Mouse (Mus musculus): ENCODE results near the gene Nelfcd.

The Nelfcd gene

GRCm38 (mm10) chr2:174437697-174437982 lies 22.0 kb downstream of the Nelfcd start:
- DNase-seq (ENCODE audit: low spot score in 2 of 2), result no peak

DNA sequence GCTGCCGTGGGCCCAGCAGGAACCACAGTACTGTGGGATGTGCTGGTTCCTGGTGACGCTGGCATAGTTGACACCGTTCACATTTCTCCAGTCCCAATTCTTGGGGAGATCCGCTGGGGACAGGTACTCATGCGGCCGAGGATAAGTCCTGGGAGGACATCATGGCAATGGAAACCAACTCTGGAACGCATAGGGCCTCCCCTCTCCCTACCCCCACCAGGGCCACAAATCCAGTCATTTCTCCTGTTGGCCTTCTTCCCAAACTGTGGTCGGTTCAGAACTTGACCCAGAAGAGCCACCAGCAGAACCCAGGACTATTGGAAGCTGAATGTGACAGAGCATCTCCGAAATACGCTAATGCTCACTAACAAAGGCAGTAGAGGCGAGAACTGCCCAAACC lies 22.6 kb downstream of the Nelfcd start:
- DNase-seq (ENCODE audit: low spot score in 2 of 2), result no peak

- DNase-seq (ENCODE audit: low spot score in 2 of 2), result peak; percentile 35 to 46
Observed at GRCm38 (mm10) chr2:174438737-174439449, 23.3 kb downstream of the Nelfcd start, which contains the start of gene Ctsz. Ctsz (minus strand) TSS chr2:174439039.

DNA sequence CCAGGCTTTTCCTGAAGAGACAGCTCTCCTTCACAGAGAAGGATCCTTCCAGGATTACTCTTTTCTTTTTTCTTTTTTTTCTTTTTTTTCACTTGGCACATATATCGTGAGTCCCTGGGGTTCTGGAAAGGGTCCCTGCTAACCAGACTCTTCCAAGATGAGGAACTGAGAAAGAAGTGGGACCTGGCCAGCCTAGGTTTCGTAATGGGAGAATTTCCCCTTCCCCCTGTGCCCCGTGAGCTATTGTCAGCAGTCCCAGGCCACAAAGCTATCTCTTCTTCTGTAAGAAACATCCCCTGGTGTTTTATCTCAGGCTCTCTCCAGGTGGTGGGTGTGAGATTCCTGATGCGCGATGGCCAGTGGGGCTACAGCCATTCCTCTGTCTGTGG lies 23.8 kb downstream of the Nelfcd start:
- DNase-seq (ENCODE audit: low spot score in 2 of 2), result no peak

- no peak for DNase-seq (ENCODE audit: low spot score in 2 of 2)
Observed at GRCm38 (mm10) chr2:174439961-174440360, 24.4 kb downstream of the Nelfcd start.

DNA sequence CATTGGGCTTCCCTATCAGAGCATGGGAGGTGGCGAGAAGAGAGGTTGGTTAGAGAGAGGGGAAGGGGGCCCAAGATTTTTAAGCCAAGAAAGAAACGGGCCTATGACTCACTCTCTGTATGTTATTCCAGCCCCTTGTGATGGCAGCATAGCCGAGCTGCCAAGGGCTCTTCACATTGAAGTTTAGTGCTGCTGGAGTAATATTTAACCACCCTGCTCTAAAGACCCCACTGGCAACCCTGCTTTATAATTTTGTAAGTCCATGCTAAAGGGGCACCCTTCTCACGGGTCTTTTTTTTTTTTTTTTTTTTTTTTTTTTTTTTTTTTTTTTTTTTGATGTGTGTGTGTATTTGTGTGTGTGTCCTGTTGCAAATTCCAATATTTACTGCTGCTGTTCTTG lies 26.3 kb downstream of the Nelfcd start:
- DNase-seq (ENCODE audit: low spot score in 2 of 2), result no peak

DNA sequence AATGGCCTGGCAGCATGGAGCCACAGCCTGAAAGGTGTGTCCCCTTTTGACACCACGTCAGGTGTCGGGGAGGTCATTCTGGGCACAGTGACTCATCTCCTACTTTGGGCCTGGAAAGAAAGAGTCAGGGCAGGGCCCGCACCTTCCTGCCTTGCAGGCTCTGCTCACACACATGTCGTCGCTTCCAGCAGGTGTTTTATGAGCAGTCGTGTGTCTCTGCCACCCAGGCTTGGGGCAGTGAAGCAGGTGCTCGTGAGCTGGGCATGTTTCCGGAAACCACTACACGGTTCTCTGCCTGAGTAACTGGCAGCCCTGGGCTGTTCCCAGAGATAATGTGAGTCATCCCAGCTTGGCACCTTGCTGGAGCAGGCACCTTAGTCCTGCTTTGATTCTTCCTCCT lies 26.9 kb downstream of the Nelfcd start:
- no peak for DNase-seq (ENCODE audit: low spot score in 2 of 2)

- DNase-seq (ENCODE audit: low spot score in 2 of 2), result no peak
Observed at GRCm38 (mm10) chr2:174443046-174443445, 27.4 kb downstream of the Nelfcd start.

GRCm38 (mm10) chr2:174444359-174444758 lies 28.8 kb downstream of the Nelfcd start:
- DNase-seq (ENCODE audit: low spot score in 2 of 2), result no peak

GRCm38 (mm10) chr2:174445018-174445417 lies 29.4 kb downstream of the Nelfcd start:
- DNase-seq (ENCODE audit: low spot score in 2 of 2), result no peak

DNA sequence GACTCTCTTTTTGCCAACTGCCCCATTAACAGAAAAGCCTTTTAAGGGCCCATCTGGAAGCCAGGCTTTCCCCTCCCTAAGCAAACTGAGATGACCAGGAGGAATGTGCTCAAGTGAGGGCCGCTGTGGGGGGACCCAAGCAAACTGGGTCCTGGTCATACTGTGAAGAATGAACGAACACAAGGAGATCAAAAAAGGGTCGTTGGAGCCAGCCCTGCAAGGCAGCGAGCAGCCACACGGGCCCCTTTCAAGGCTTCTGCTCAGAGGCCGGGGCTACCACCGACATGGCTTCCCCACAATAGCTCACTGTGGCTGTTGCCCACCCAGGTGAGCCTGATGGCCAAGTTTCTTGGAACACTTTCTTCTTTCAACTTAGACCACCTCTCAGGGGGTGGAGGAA lies 30.9 kb downstream of the Nelfcd start:
- no peak for DNase-seq (ENCODE audit: low spot score in 2 of 2)

DNA sequence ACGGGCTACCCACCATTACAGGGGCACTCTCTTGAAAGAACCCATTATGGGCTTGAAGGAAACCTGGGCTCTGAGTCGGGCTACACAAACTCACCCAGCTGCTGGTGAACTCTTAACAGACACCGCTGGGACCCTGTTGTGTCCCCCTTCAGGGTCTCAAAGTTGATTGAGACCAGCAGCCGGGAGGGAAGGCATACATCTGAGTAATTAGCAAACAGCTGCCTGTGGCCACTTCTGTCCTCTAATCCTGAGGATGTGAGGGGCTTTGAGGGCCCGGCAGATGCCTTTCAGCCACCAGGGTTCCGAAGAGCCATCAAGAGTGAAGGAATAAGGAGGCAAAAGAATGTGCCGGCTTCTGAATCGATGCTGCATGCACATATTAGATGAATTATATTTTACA lies 31.3 kb downstream of the Nelfcd start:
- DNase-seq (ENCODE audit: low spot score in 2 of 2), result no peak

GRCm38 (mm10) chr2:174448405-174448804 lies 32.8 kb downstream of the Nelfcd start:
- DNase-seq (ENCODE audit: low spot score in 2 of 2), result no peak

DNA sequence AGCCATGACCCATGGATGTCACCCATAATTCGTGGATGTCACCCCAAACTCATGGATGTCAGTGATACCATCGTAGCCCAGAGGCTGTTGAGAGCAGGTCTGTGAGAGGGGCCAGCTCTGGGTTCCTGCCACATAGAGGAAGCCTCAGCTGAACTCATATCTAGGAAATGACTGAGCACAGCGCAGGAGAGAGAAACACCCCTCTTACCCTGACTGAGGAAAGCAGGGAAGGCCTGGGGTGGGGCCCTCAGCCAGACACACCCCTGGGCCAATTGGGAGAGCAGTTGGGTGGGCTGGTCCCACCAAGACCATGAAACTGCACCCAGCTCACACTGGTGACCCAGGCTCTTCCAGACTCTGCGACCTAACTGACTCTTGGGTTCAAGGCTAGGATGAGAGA lies 34.7 kb downstream of the Nelfcd start, which contains the start of gene Tubb1:
Tubb1 (plus strand) TSS at position 343 of the 400 bp plus-strand sequence.
- DNase-seq (ENCODE audit: low spot score in 2 of 2), result no peak

- no peak for DNase-seq (ENCODE audit: low spot score in 2 of 2)
Observed at GRCm38 (mm10) chr2:174453681-174454080, 38.1 kb downstream of the Nelfcd start.

GRCm38 (mm10) chr2:174459365-174459764 lies 43.8 kb downstream of the Nelfcd start:
- no peak for DNase-seq (ENCODE audit: low spot score in 2 of 2)

GRCm38 (mm10) chr2:174463370-174463769 lies 47.8 kb downstream of the Nelfcd start:
- DNase-seq (ENCODE audit: low spot score in 2 of 2), result peak in 1 of 2 experiments; percentile 36

DNA sequence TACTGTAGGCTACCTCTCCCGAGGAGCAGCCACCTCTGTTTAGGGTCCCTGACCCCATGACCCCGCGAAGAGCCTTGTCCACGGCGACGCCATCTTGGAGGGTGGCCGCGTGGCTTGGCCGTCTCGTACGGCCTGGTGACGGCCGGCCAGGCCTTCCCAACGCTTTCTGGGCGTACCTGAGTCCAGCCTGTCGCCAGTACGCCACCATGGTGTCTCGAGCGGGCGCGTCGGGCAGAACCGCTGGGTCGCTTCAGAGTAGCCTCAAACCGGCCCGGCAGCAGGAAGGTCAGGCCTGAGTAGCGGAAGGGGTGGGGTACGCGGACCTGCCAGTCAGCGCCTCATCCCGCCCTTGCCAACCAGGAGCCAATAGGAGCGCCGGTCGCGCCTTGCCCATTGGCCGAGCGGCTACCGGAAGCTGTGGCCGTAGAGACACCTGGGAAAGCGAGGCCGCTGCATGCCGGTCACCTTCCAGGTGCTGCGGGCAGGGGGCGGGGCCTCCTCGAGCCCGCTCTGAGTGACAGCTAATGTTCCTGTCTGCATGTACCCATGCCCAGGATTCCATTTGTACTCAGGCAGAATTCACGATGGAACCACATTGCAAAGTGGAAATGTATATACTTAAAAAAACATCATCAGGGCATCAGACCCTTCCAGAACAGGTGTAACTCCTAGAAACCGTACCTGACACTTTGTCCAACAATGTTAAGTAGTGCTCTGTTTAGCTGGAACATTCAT lies 48.4 kb downstream of the Nelfcd start, which contains the start of gene Atp5e:
Atp5e (minus strand) TSS at position 317 of the 735 bp plus-strand sequence.
- peak; percentile 94 to 96 for DNase-seq (ENCODE audit: low spot score in 2 of 2)

GRCm38 (mm10) chr2:174470333-174470732 lies 54.7 kb downstream of the Nelfcd start:
- DNase-seq (ENCODE audit: low spot score in 2 of 2), result no peak

- DNase-seq (ENCODE audit: low spot score in 2 of 2), result no peak
Observed at GRCm38 (mm10) chr2:174470786-174471405, 55.3 kb downstream of the Nelfcd start.

DNA sequence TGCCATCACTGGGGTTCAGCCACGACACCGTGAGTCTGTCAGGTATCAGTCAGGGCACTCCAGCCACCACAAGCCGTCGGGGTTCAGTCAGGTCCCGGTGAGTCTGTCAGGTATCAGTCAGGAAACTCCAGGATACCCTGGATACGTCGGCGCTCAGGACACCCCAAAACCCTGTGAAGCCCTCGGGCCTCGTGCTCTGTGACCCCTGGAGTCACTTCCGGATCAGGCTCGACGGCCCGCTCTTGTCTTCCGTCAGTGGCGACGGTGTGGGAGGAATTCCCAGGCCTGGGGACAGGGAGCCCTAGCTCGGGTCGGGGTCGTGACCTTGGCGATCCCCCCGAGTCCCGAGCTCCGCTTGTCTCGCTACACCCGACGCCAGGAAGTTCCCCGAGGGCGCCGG lies 56.8 kb downstream of the Nelfcd start:
- DNase-seq (ENCODE audit: low spot score in 2 of 2), result no peak

- DNase-seq (ENCODE audit: low spot score in 2 of 2), result peak; percentile 98 to 99
Observed at GRCm38 (mm10) chr2:174472818-174473549, 57.4 kb downstream of the Nelfcd start, which contains the start of gene Prelid3b. Prelid3b (minus strand) TSS chr2:174473081.
